Mouse (Mus musculus) stomach, postnatal 0 days (tissue): ENCODE data around the gene Mlh3.

Experiments used
- CTCF ChIP-seq: IDR thresholded peaks from 2 replicates; pipeline ENCODE4 v1.5.1; 2016; ENCODE audit warnings: antibody characterized with exemption, low read depth, mild to moderate bottlenecking, moderate library complexity
- EP300 ChIP-seq: optimal IDR thresholded peaks from 2 replicates; pipeline ENCODE3; 2016; ENCODE audit warnings: antibody characterized with exemption

- TF ChIP-seq CTCF: no peak
- TF ChIP-seq EP300: no peak
Measured at GRCm38 (mm10) chr12:85227227-85227626, 43.2 kb downstream of the Mlh3 start.
